Mouse (Mus musculus) neural tube, embryonic 15.5 days (tissue): ENCODE measurements around the gene Tnik. TPM values are rescaled to one million over a fixed set of nuclear protein-coding genes. Genes with fewer than 3 reads are reported as not detected.

ENCODE experiments used
- ATAC-seq: fragments of 200-750 bp; cut with Nextera tagmentation; 2 replicates; pipeline ENCODE4 v1.8.0; 2017; ENCODE audit warnings: mild to moderate bottlenecking, moderate TSS enrichment, moderate library complexity; ENCODE audit not compliant: low FRiP score
- H3K27ac ChIP-seq: fragments of 300-500 bp; sonication (generic); replicated peaks from 2 replicates; pipeline ENCODE4 v1.5.1; 2015; ENCODE audit warnings: mild to moderate bottlenecking, inconsistent platforms
- H3K27me3 ChIP-seq: fragments of 300-500 bp; sonication (generic); replicated peaks from 2 replicates; pipeline ENCODE4 v1.6.1; 2015; ENCODE audit warnings: inconsistent platforms
- H3K36me3 ChIP-seq: fragments of 300-500 bp; sonication (generic); 2 replicates; pipeline ENCODE4 v1.6.1; 2015; ENCODE audit warnings: inconsistent platforms
- H3K4me1 ChIP-seq: fragments of 300-500 bp; sonication (generic); 2 replicates; pipeline ENCODE4 v1.6.1; 2015; ENCODE audit warnings: inconsistent platforms
- H3K4me2 ChIP-seq: fragments of 300-500 bp; sonication (generic); 2 replicates; pipeline ENCODE4 v1.6.1; 2015; ENCODE audit warnings: inconsistent platforms, mild to moderate bottlenecking, moderate library complexity
- H3K4me3 ChIP-seq: fragments of 300-500 bp; sonication (generic); replicated peaks from 2 replicates; pipeline ENCODE4 v1.5.1; 2015; ENCODE audit warnings: mild to moderate bottlenecking, inconsistent platforms
- H3K9ac ChIP-seq: fragments of 300-500 bp; sonication (generic); replicated peaks from 2 replicates; pipeline ENCODE4 v1.6.1; 2015; ENCODE audit warnings: mild to moderate bottlenecking, inconsistent platforms
- H3K9me3 ChIP-seq: fragments of 300-500 bp; sonication (generic); replicated peaks from 2 replicates; pipeline ENCODE4 v1.6.1; 2016; ENCODE audit warnings: inconsistent platforms
- WGBS: fragments of 180-500 bp; shearing (Covaris S2); methylation state at CpG from one replicate; pipeline ENCODE4 v1.1.7; 2015; ENCODE audit warnings: mixed read lengths; 5-methylcytosine and 5-hydroxymethylcytosine counted together
- polyA plus RNA-seq: library from polyadenylated mRNA; unstranded; fragments of >200 nt; fragmentation: Nextera tagmentation; extraction: Ambion mirVana; gene quantifications from 2 replicates; pipeline ENCODE4 v1.2.1, GENCODE M21; 2015

Tnik gene
- polyA plus RNA-seq, 1 experiment from 2014 or later = 67.3 TPM

DNA sequence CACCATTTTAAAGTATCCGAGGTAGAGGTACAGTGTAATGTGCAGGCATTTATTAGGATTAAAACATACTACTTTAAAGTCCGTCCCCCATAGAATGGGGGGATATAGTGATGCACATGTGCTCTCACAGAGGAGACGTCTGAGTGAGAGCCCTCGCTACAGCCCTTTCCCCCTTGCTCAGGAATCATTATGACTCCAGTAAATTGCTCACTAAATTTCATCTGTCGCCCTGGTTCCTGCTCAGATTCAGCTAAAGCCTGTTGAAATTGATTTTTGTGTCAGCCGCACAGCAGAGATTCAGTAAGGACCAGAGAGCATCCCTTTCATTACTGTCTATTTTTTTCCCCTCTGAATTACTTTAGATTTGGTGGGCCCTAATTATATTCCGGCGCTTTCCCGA, 224.4 kb downstream of the Tnik start:
- H3K4me1 ChIP-seq = peaks cover 26% of the 10 kb centered on the region
- H3K4me2 ChIP-seq = no peak overlapping the region
- peak; percentile 42; the same call in 1 of the 2 replicates for ATAC-seq
- 55% methylated on average over 9 of the region's 9 CpGs for WGBS
- no peak overlapping the region for H3K9ac ChIP-seq
- no peaks in the 10 kb centered on the region for H3K27me3 ChIP-seq
- H3K4me3 ChIP-seq = no peak overlapping the region
- no peaks in the 10 kb centered on the region for H3K9me3 ChIP-seq
- no peaks in the 10 kb centered on the region for H3K36me3 ChIP-seq
- peak overlapping the region; percentile 54 for H3K27ac ChIP-seq

DNA sequence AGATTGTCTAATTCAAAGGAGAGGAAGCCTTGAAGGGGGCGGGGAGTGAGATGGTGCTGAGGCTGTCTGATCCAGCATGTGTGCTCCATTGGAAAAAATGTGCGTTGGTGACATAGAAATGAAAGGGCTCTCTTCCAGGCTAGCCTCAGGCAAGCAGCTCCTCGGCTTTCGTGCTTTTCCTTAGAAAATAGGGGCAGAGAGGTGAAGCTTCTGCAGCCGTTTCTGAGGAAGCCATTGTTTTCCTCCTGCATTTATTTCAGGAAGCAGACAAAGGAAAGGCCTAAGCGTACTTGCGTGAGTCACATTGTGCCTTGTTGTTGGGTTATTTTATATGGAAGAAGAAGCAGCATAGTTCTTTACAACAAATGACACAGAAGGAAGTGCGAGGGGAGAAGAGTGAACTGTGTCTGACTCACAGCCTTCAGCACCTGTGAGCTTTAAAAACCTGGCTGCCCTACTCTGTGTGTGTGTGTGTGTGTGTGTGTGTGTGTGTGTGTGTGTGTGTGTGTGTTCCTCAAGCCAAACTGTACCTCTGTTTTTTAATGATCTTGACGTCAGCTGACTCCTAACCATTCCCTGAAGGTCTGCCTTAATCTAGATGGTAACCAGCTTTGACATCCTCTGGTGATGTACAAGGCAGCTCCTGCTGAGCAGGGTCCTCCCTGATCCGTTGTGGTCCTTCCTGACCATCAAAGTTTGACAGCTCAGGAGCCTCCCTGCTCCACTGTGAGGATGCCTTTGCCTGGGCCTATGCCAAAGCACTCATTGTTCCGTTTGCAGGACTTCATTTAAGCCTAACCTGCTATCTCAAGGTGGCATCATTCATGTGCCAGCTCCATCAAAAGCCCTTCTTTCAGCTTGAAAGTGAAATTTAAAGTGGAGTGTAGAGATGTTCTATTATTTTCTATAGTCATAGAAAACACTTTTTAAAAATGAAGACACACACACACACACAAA, 228.3 kb downstream of the Tnik start:
- ATAC-seq = no peak
- WGBS = 26% methylated on average over 11 of the region's 11 CpGs
- Histone ChIP-seq H3K9me3 (no peaks in the 10 kb centered on the region), H3K4me3 (no peak overlapping the region), H3K27ac (no peak overlapping the region), H3K4me1 (peaks cover 23% of the 10 kb centered on the region), H3K9ac (no peak overlapping the region), H3K27me3 (no peaks in the 10 kb centered on the region), H3K4me2 (no peak overlapping the region), H3K36me3 (no peaks in the 10 kb centered on the region)

DNA sequence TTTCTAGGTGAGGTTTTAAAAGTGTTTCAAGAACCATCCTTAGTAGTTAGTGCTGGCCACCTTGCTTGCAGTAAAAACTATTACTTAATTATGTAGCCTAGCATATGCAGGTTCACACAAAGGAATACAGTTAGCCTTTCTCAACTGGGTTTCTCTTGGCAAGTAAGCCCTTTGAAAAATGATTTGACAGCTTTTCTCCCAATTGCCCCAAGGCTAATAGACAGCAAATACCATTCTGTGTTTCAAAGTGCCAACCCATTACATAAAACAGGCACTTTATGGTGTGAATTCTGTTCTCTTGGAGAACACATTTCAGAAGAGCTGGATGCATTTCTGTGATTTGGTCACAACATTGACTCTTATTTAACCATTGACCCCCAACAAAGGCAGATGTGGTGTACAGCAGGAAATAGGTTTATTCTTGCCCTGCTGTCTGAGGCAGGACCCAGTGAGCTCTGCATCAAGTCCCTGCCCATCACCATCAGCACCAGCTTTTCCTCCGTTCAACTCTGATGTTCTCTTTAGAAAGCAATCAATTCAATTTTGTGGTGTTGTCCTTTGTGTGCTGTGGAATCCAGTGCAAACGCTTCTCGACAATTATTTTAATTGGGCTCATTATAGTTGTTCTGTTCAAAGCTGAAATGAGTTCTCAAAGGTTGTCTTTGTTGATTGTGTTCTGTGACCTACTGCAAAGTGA, 233.9 kb downstream of the Tnik start:
- Histone ChIP-seq H3K9me3 (no peaks in the 10 kb centered on the region), H3K36me3 (no peaks in the 10 kb centered on the region), H3K4me2 (no peak overlapping the region), H3K9ac (no peak overlapping the region), H3K4me3 (no peak overlapping the region), H3K27ac (no peak overlapping the region), H3K27me3 (no peaks in the 10 kb centered on the region), H3K4me1 (peaks cover 8% of the 10 kb centered on the region; the same call in 1 of the 2 replicates)
- WGBS = 42% methylated on average over 3 of the region's 3 CpGs
- no peak for ATAC-seq

DNA sequence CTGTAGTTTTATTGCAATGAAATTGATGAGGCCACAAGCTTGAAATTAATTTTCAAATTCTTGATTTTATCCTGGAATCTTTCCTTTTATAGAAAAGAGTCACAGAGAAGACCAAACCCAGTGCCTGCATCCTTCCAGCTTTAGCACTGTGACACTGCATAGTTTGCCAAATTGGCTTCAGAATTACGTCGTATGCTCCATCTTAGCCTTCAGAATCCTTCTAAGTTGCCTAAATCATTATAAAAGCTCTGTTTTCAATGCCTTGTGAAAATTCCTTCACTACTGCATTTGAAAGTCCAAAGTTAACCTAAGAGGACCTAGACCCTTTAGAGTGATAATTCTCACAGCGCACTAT, 234.5 kb downstream of the Tnik start:
- 90% methylated on average over 3 of the region's 3 CpGs for whole genome bisulfite sequencing
- ATAC-seq = no peak
- H3K36me3 ChIP-seq = no peaks in the 10 kb centered on the region
- H3K4me3 ChIP-seq = no peak overlapping the region
- no peaks in the 10 kb centered on the region for H3K27me3 ChIP-seq
- H3K27ac ChIP-seq = no peak overlapping the region
- H3K4me2 ChIP-seq = no peak overlapping the region
- H3K9me3 ChIP-seq = no peaks in the 10 kb centered on the region
- peaks cover 8% of the 10 kb centered on the region; the same call in 1 of the 2 replicates for H3K4me1 ChIP-seq
- no peak overlapping the region for H3K9ac ChIP-seq

DNA sequence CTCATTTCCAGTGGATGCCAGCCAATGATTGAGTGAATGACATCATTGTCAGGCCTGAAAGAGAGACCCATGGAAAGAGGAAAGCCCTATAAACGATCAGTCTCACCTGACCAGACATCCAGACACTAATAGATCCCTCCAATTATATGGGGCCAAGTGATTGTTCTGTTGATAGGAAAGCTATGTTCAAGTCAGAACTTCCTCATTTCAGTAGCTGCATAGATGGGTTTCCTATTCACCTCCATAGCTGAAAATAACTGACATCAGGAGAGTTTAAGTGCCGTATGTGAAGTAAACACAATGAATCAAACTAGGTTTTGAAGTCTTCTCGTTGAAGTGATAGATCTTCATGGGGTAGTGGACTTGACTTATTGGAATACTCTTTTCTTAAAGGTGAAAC, 239.7 kb downstream of the Tnik start:
- Histone ChIP-seq H3K4me2 (no peak overlapping the region), H3K27me3 (no peaks in the 10 kb centered on the region), H3K36me3 (peaks cover 9% of the 10 kb centered on the region; the same call in 1 of the 2 replicates), H3K4me3 (no peak overlapping the region), H3K4me1 (no peaks in the 10 kb centered on the region), H3K27ac (no peak overlapping the region), H3K9me3 (no peaks in the 10 kb centered on the region), H3K9ac (no peak overlapping the region)
- ATAC-seq = no peak
- WGBS = 91% methylated on average over 3 of the region's 3 CpGs

DNA sequence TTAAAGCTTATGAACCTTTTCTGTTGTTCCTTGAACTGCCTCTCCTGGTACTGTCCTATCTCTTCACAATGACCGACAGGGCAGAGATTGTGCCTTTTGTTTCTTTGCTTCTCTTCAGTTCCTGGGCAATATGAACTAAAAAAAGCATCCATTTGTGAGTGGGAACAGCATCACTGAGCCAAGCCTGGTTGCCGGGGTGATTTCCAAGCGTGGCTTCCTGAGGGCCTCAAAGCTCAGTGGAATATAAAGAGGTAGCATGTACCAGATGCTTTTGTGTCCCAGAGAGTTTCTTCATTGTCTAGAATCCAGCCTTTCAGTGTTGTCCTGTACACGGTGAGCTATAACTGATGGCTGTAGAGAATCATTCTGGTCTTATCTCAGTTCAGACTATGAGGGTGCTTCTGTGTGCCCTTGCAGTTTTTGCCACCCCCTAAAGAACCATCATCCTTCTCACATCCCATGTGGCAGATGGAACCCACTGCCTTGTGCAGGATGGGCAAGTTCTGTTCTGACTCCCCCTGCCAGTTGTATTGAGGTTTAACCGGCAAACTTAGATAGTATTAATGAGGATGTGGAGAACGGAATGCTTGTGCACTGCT, 246.4 kb downstream of the Tnik start:
- Histone ChIP-seq H3K4me1 (no peaks in the 10 kb centered on the region), H3K4me2 (no peak overlapping the region), H3K27me3 (no peaks in the 10 kb centered on the region), H3K4me3 (no peak overlapping the region), H3K27ac (no peak overlapping the region), H3K36me3 (peaks cover 15% of the 10 kb centered on the region; the same call in 1 of the 2 replicates), H3K9ac (no peak overlapping the region), H3K9me3 (no peaks in the 10 kb centered on the region)
- 51% methylated on average over 6 of the region's 6 CpGs for WGBS
- no peak for ATAC-seq

DNA sequence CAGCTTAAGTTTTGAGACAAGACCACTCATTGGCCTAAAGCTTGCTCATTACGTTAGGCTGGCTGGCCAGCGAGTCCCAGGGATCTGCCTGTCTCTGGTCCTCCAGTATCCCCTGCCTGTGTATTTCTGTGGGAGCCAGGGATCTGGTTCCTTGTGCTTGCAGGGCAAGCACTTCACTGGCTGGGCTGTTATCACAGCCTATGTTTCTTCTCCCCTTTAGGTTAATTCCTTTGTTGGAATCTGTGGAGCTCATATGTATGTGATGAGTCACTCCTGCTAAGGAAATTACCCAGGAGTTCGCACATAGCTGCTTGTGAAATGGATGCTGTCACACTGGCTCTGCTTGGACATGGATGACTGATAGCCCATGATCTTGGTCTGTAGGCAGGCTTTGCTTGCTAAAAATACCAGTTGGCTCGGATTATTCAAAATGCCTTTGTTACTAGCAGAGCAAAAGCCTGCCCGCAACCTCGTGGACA, 260.0 kb downstream of the Tnik start:
- Histone ChIP-seq H3K36me3 (no peaks in the 10 kb centered on the region), H3K4me1 (peaks cover 3% of the 10 kb centered on the region; the same call in 1 of the 2 replicates), H3K9ac (no peak overlapping the region), H3K4me3 (no peak overlapping the region), H3K27me3 (no peaks in the 10 kb centered on the region), H3K9me3 (no peaks in the 10 kb centered on the region), H3K27ac (0 out of 2 replicates have a peak overlapping the region, but pooled peaks have one; percentile 29), H3K4me2 (no peak overlapping the region)
- WGBS = 43% methylated on average over 6 of the region's 6 CpGs
- peak; percentile 28; the same call in 1 of the 2 replicates for ATAC-seq

DNA sequence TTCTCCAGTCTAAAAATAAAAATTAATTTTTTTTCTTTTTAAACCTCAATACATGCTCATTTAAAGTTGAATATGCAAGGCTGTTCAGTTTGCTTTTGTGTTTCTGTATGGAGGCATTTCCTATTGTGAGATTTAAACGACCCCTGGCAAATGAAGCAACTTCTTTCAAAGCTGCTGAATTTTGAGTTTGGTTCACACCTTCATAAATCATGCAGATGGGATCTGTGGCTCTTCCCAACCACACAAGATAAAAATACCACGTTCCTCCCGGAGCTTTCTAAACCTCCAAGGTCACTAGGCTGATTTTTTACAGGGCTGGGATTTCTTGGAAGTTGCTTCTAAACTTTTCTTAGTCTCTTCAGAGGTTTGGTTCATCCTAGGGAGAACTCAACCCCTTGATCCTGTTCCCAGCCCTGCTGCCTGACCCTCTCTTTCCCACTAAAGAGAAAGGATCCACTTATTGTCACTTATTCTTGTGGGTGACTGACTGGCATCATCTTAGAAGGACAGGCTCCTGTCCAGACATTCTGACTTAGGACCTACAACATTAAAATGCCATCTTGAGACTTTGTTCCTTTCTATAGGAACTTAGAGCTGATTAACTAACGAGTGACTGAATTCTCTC, 260.6 kb downstream of the Tnik start:
- ATAC-seq = no peak
- Histone ChIP-seq H3K36me3 (no peaks in the 10 kb centered on the region), H3K4me1 (peaks cover 3% of the 10 kb centered on the region; the same call in 1 of the 2 replicates), H3K4me2 (no peak overlapping the region), H3K4me3 (no peak overlapping the region), H3K9me3 (no peaks in the 10 kb centered on the region), H3K27ac (no peak overlapping the region), H3K27me3 (no peaks in the 10 kb centered on the region), H3K9ac (no peak overlapping the region)
- WGBS = 27% methylated on average over 4 of the region's 4 CpGs

DNA sequence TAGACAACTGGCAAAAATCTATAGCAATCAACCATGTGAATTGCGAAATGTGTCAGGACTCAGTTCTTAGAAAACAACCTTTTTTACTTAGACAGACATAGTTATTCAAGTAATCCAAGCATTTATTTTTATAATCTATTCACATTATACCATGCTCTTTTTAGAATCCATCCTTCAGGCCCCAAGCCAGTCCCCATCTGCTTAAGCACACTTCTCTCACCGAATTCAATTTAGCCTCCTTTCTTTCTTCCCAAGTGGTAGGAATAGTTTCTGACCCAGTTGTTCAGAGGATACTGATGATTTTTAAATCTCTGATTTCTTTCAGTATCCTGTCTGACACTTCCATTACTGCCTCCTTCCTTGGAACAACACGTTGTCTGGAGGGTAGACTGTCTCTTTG, 261.5 kb downstream of the Tnik start:
- no peak overlapping the region for H3K4me2 ChIP-seq
- H3K9me3 ChIP-seq = no peaks in the 10 kb centered on the region
- H3K9ac ChIP-seq = no peak overlapping the region
- no peaks in the 10 kb centered on the region for H3K27me3 ChIP-seq
- H3K27ac ChIP-seq = no peak overlapping the region
- ATAC-seq = no peak
- no peaks in the 10 kb centered on the region for H3K36me3 ChIP-seq
- peaks cover 3% of the 10 kb centered on the region; the same call in 1 of the 2 replicates for H3K4me1 ChIP-seq
- no peak overlapping the region for H3K4me3 ChIP-seq
- WGBS = 91% methylated on average over 3 of the region's 3 CpGs

DNA sequence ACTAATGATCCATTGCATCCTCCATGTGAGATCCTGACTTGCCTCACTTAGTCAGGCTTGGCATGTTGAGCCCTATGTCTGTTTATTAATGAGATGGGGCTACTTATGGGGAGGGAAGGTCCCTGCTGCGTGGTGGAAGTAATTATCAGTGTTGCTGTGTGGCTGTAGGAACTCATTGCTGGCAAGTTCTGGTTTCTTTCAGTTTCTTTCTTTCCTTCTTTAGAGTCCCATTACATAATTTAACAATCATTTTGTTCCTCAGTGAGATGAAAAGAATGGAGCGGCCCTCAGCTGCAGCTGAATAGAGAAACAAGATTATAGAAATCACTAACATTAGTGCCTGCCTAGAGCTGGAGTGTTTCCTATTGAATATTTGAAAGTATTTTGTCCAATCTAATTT, 263.7 kb downstream of the Tnik start:
- Histone ChIP-seq H3K4me3 (no peak overlapping the region), H3K9ac (no peak overlapping the region), H3K4me1 (peaks cover 12% of the 10 kb centered on the region; the same call in 1 of the 2 replicates), H3K9me3 (no peaks in the 10 kb centered on the region), H3K27ac (no peak overlapping the region), H3K36me3 (no peaks in the 10 kb centered on the region), H3K4me2 (no peak overlapping the region), H3K27me3 (no peaks in the 10 kb centered on the region)
- no peak for ATAC-seq
- WGBS = 67% methylated on average over 2 of the region's 2 CpGs

DNA sequence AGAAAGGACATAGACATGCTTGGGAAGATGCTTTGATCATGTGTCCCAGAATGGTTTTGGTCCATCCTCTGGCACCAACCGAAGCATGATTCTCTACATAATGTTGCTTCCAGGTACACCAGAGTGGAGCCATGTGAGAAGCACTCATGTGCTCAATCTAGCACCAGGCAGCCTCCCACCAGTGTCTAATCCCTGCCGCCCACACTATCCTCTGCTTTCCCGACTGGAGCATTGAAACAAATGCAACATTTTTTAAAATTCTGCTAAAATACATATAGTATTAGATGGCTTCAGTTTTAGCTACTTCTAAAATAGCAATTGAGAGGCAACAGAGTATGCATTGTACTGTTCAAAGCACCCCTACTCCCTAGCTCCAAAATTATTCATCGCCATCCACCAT, 264.2 kb downstream of the Tnik start:
- Histone ChIP-seq H3K9me3 (no peaks in the 10 kb centered on the region), H3K4me2 (no peak overlapping the region), H3K4me3 (no peak overlapping the region), H3K4me1 (peaks cover 12% of the 10 kb centered on the region; the same call in 1 of the 2 replicates), H3K36me3 (no peaks in the 10 kb centered on the region), H3K27me3 (no peaks in the 10 kb centered on the region), H3K27ac (no peak overlapping the region), H3K9ac (no peak overlapping the region)
- no peak for ATAC-seq
- 95% methylated on average over 4 of the region's 4 CpGs for WGBS
